Mouse (Mus musculus) cerebellum, adult 9-10 months (tissue): Measurements from ENCODE around the gene Efhd2.
A peak's percentile ranks its signal among the peaks of the same experiment; 100 is the strongest.

Experiments used
- DNase-seq: peaks from one replicate; pipeline ENCODE4 v3.0.0; 2022

Efhd2 gene

GRCm38 (mm10) chr4:141874601-141875460, at the start of gene Efhd2:
Gene Efhd2 (minus strand): TSS chr4:141874920.
- DNase-seq: peak; percentile 74

- no peak for DNase-seq
Observed at GRCm38 (mm10) chr4:141923961-141924360, 49.2 kb upstream of the Efhd2 start.

- DNase-seq: no peak
Observed at GRCm38 (mm10) chr4:141920391-141920790, 45.7 kb upstream of the Efhd2 start.

- DNase-seq: no peak
Observed at GRCm38 (mm10) chr4:141917735-141918419, 43.2 kb upstream of the Efhd2 start.

- no peak for DNase-seq
Observed at GRCm38 (mm10) chr4:141914040-141914439, 39.3 kb upstream of the Efhd2 start.

- no peak for DNase-seq
Observed at GRCm38 (mm10) chr4:141913201-141913993, 38.7 kb upstream of the Efhd2 start.

GRCm38 (mm10) chr4:141904710-141905109, 30.0 kb upstream of the Efhd2 start:
- DNase-seq: no peak

- no peak for DNase-seq
Observed at GRCm38 (mm10) chr4:141902479-141902858, 27.7 kb upstream of the Efhd2 start.

- no peak for DNase-seq
Observed at GRCm38 (mm10) chr4:141901711-141902478, 27.2 kb upstream of the Efhd2 start.

- DNase-seq: no peak
Observed at GRCm38 (mm10) chr4:141900421-141900820, 25.7 kb upstream of the Efhd2 start.

GRCm38 (mm10) chr4:141899936-141900335, 25.2 kb upstream of the Efhd2 start:
- no peak for DNase-seq

- DNase-seq: no peak
Observed at GRCm38 (mm10) chr4:141898905-141899304, 24.2 kb upstream of the Efhd2 start.

GRCm38 (mm10) chr4:141897838-141898237, 23.1 kb upstream of the Efhd2 start:
- DNase-seq: no peak

- no peak for DNase-seq
Observed at GRCm38 (mm10) chr4:141897225-141897624, 22.5 kb upstream of the Efhd2 start.

- no peak for DNase-seq
Observed at GRCm38 (mm10) chr4:141895772-141896171, 21.1 kb upstream of the Efhd2 start.

- no peak for DNase-seq
Observed at GRCm38 (mm10) chr4:141893157-141893784, 18.6 kb upstream of the Efhd2 start.

GRCm38 (mm10) chr4:141886385-141886968, 11.8 kb upstream of the Efhd2 start:
- no peak for DNase-seq

- no peak for DNase-seq
Observed at GRCm38 (mm10) chr4:141885451-141885850, 10.7 kb upstream of the Efhd2 start.

GRCm38 (mm10) chr4:141882858-141883257, 8.1 kb upstream of the Efhd2 start:
- no peak for DNase-seq

GRCm38 (mm10) chr4:141881950-141882349, 7.2 kb upstream of the Efhd2 start:
- DNase-seq: no peak

- no peak for DNase-seq
Observed at GRCm38 (mm10) chr4:141881289-141881914, 6.7 kb upstream of the Efhd2 start.
